Mouse (Mus musculus) layer of hippocampus, adult 18-20 months (tissue): Measurements from ENCODE around the gene Lgr4. TPM values are rescaled to one million over a fixed set of nuclear protein-coding genes. Genes with fewer than 3 reads are reported as not detected.

Source experiments
- DNase-seq, 2 experiments: peaks; one replicate each; pipeline ENCODE4 v3.0.0; 2022; ENCODE audit warnings: low spot score in 2 of 2
- total RNA-seq, 2 experiments: library from RNA; stranded (reverse); gene quantifications; 2 replicates each; pipeline ENCODE4 v1.2.3; 2021

Gene Lgr4
- total RNA-seq, 2 experiments from 2014 or later: 27.9 to 31.8 TPM

DNA sequence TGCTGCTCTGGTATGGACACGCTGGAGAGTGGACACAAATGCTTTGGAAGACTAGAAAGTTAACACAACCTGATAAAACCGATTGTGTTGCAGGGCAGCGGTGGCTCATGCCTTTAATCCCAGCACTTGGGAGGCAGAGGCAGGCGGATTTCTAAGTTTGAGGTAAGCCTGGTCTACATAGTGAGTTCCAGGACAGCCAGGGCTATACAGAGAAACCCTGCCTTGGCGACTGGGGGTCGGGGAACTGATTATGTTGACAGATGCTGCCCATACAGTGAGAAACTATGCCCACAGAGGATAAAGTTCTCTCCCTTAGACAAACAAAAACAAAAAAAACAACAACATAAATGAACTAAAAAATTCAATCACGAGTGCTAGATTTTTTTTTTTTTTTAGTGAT lies 99.6 kb downstream of the Lgr4 start:
- DNase-seq: no peak

DNA sequence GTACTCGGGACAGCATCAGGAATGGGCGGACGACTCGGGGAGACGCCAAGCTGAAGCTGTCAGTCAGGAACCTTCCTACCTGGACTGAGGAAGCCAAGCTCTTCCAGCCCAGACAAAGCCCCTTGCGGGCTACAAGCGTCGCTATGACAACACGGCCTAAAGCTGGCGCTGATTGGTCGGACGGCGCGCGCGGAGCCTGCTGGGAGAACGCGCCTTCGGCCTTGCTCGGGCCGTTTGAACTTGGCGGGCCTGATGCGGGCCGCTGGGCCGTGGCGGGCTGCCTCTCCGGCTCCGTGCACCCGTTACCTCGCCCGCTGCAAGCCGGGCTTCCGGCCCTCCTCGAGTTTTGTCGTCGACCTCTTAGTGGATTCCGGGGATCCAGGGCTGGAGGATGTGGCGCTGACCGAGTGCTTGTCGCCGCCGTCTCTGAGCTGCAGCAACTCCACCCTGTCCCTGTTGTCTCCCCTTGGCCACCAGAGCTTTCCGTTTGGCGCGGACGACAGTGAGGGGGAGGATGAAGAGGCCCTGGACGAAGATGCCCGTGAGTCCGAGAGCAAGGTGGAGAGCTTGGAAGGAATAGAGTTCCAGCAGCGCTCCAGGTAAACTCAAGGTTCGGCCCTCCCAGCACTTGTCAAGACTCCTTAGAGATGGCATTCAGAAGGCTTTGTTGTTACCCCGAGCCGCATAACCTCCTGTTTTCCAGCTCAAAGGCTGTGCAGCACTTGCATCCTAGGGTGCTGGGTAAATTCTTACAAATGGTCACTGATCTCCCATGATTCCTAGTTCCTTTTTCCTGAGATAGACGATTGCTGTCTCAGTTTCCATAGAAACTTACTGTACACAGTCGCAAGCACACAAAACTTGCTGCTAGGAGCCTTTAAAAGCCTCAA lies 100.4 kb downstream of the Lgr4 start, which contains the start of gene Ccdc34:
TSS of gene Ccdc34 (plus strand) at position 202 of the 890 bp plus-strand sequence.
- DNase-seq: peak; percentile 87 to 94

DNA sequence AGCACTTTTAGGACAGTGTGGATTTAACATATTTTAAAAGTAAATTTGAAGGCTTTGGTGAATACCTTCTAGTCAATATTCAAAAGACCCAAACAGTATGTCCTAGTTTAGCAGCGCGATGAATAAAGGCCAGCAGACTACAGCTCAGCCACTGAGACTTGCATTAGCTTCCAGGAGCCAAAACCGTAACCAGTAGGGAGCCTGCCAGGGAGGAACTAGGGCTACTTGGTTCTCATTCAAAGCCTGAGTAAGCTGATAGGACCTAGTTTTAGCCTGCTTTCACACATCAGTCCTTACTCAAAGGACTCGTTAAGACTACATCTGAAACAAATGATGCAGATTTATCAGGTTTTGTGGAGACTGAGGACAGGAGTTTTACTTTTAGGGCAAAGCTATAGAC lies 102.2 kb downstream of the Lgr4 start:
- DNase-seq: no peak

- DNase-seq: no peak
Measured at GRCm38 (mm10) chr2:110020430-110020829, 103.0 kb downstream of the Lgr4 start.

DNA sequence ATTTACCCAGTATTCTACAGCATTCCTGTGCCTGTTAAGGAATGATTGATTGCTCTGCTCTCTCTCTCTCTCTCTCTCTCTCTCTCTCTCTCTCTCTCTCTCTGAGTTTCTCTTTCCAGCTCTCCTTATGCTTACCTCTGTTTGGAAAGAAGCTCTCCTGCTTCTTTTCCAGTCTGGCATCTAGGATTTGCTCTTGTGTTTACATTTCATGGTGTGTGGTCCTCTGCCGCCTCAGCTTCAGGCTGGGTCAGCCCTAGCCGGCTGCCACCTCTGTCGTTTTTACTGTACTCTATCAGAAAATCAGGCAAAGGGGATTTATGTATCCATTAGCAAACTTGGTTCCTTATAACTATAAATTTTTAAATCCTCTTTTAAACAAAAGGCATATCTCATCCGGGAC lies 118.8 kb downstream of the Lgr4 start:
- DNase-seq: no peak

DNA sequence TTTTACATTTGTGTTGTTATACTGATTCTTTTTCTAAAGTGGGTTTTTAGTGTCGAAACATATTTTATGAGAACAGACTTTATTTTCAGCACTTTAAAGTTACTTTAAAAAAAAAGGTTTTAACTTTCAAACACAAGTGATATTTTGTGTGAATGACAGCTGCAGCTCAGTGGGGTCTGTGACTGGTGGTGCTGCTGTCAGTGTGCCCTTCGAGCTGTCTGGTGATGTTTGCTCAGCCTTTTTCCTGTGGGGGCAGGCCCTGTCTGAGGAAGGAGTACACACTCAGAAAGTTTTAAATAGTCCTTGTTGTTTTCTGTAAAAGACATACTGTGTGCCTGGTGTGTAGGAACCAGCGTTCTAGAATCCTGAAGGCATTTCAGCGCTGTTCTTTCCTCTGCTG lies 119.2 kb downstream of the Lgr4 start:
- no peak for DNase-seq

DNA sequence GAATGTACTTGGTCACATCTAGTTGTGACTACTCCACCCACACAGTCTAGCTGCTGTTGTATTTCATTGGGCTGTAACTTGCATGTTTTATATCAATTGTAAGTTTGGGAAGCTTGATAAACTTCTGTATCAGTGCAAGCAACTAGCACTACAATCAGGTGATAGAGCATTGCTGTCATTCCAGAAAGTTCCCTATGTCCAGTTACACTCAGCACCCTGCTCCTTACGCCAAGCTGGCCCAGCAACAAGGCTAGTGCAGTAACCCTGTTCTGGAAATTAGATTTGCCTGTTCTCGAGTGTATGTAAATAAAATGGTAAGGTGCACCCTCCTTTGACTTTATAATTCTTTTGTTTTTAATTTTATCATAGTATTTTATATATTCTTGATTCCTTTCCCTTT lies 119.8 kb downstream of the Lgr4 start:
- peak in 1 of 2 experiments; percentile 15 for DNase-seq

- DNase-seq: peak; percentile 24 to 55
Measured at GRCm38 (mm10) chr2:110038341-110038740, 120.9 kb downstream of the Lgr4 start.

GRCm38 (mm10) chr2:110042861-110043760 lies 125.7 kb downstream of the Lgr4 start:
- no peak for DNase-seq

GRCm38 (mm10) chr2:110058424-110058823 lies 141.0 kb downstream of the Lgr4 start:
- no peak for DNase-seq

DNA sequence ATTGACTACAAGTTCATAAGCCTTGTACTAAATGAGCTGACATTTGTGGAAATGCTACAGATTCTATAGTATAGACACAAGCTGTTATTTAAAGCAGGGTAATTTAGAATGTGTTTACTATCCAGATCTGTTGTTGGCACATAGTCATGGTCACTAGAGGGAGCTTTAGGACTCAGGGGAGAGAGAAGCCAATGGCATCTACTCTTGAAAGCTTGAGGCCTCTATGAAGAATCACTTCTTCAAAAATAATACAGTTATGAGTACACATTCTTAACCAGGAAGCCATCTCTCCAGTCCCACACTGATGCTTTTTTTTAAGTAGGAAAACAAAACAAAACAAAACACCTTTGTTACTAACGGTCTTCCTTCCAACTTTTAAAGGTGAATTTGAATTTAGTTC lies 145.7 kb downstream of the Lgr4 start:
- peak in 1 of 2 experiments; percentile 5 for DNase-seq

Other genes starting within 250 kb of the Lgr4 start
- gene Bdnf, start 242.9 kb upstream of the Lgr4 start, total RNA-seq: 10 to 100 TPM; 29.4 to 33.1 TPM
- gene Lin7c, start 26.8 kb upstream of the Lgr4 start, total RNA-seq: 100 to 1,000 TPM; 115 to 121 TPM
- gene Ccdc34, start 100.2 kb downstream of the Lgr4 start, total RNA-seq: 10 to 100 TPM; 14.1 to 15.3 TPM